Comparison of ENCODE assay signal across 17 mouse cellular contexts in the genomic region with DNA sequence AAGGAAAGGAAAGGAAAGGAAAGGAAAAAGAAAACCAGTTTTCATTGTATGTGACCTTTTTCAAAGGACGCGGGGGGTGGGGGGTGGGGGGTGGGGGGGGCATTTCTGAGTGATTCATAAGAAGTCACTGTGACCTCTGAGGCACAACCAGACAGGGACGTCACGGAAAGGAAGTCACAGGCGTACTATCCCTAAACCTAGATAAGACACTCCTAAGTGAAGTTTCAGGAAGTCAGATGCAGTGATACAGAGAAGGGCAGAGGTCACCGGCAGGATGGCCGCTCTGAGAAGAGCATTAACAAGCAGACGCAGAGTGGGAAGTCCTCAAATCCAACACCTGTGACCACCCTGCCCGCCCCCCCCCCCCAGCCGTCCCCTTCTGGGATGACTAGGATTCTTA.
"Had no signal": no experiment of that assay in that cellular context is flagged by ENCODE, and none has a peak within 500 bp of the region (broad histone marks: within the 10 kb centered on the region; RNA-seq: fewer than 3 reads in every experiment).

No protein-coding gene starts in this region.

- H3K4me3 ChIP-seq: left cerebral cortex, adult 2 months; liver, embryonic 13.5 days; midbrain, embryonic 13.5 days; myocyte; neural tube, embryonic 13.5 days had no signal

- H3K27me3 ChIP-seq: liver, embryonic 13.5 days; midbrain, embryonic 13.5 days; neural tube, embryonic 13.5 days had no signal

- H3K27ac ChIP-seq: left cerebral cortex, adult 2 months; liver, embryonic 13.5 days; midbrain, embryonic 13.5 days; neural tube, embryonic 13.5 days; stomach, postnatal 0 days had no signal

- H3K4me1 ChIP-seq: liver, embryonic 13.5 days; midbrain, embryonic 13.5 days; neural tube, embryonic 13.5 days had no signal

- H3K9ac ChIP-seq: liver, embryonic 13.5 days; midbrain, embryonic 13.5 days; neural tube, embryonic 13.5 days had no signal

- DNase-seq: kidney, adult 9 months; kidney, postnatal 25 days; layer of hippocampus, postnatal 36 days; liver, embryonic 13.5 days; lung, adult 2 months; lung, postnatal 14 days; lung, postnatal 4 days; retina, postnatal 1 day; right cerebral cortex, postnatal 25 days; thymus, adult 2 months; thymus, postnatal 14 days; thymus, postnatal 4 days had no signal

- H3K9me3 ChIP-seq: liver, embryonic 13.5 days; midbrain, embryonic 13.5 days; neural tube, embryonic 13.5 days had no signal
